Mouse (Mus musculus) layer of hippocampus, adult 8-10 months (tissue): ENCODE results near the gene Olfr615. TPM values are rescaled to one million over a fixed set of nuclear protein-coding genes. Genes with fewer than 3 reads are reported as not detected.
"Not testable (repeated sequence)": the region's sequence is repeated elsewhere in the genome, so short reads cannot be mapped to it uniquely, and the experiment has no call there.

Source experiments
- DNase-seq, 2 experiments: peaks; one replicate each; pipeline ENCODE4 v3.0.0; 2022; ENCODE audit warnings: low spot score in 2 of 2
- microRNA-seq, 2 experiments: library from miRNA; unstranded; fragments of <30 nt; microRNA quantifications; one replicate each; pipeline ENCODE4 v1.2.0; 2022
- total RNA-seq, 4 experiments: library from RNA; stranded (reverse); gene quantifications; 2 replicates each; pipeline ENCODE4 v1.2.4; 2022

The Olfr615 gene
- not detected for total RNA-seq

GRCm38 (mm10) chr7:103555779-103556178 is at the start of gene Olfr615:
Gene Olfr615 (plus strand): TSS chr7:103556079.
- no peak for DNase-seq

DNA sequence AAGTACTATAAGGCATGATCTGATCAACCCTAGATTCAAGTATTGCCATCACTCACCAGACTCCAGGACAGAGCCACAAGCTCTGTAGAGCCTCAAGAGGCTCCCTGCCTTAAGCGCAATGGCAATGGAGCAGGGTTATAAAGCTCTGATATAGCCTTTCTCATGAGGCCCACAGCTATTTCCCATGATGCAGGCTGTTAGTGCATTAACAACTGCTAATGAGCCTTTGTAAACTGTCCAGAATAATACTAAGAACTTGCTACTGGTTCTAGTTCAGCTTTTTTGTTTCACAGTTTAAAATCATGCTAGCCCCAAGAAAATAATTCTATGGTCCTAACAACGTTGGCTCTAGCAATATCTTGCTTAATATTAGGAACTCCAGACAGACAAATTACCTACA is 43.9 kb upstream of the Olfr615 start, which contains the start of gene Olfr610:
Gene Olfr610 (minus strand): TSS at position 101 of the 400 bp plus-strand sequence.
- DNase-seq = no peak

GRCm38 (mm10) chr7:103520746-103521145 is 35.1 kb upstream of the Olfr615 start, which contains the start of gene Olfr611:
Gene Olfr611 (minus strand): TSS chr7:103520846.
- DNase-seq = not testable (repeated sequence)

DNA sequence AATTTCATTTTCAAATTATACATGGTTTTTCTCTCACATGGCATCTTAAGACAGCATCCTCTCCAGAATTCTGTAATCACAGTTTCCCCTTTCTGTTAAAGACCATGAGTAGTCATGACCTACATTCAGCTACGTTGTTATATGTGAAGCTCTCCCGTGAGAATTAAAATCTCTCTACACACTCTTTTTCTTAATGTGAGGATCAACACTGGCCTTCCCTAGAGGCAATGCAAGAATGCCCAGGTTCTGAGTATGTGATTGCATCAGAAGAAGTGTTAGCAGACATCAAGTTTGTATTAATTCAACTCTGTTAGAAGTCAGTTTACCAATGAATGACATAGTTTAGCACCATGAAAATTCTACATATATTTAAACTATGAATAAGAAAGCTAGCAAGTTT is 13.3 kb upstream of the Olfr615 start, which contains the start of gene Olfr612:
Gene Olfr612 (minus strand): TSS at position 101 of the 400 bp plus-strand sequence.
- DNase-seq = not testable (repeated sequence)

- DNase-seq = no peak
Observed at GRCm38 (mm10) chr7:103547774-103548173, 8.1 kb upstream of the Olfr615 start, which contains the start of gene Olfr613. Gene Olfr613 (plus strand): TSS chr7:103548074.

DNA sequence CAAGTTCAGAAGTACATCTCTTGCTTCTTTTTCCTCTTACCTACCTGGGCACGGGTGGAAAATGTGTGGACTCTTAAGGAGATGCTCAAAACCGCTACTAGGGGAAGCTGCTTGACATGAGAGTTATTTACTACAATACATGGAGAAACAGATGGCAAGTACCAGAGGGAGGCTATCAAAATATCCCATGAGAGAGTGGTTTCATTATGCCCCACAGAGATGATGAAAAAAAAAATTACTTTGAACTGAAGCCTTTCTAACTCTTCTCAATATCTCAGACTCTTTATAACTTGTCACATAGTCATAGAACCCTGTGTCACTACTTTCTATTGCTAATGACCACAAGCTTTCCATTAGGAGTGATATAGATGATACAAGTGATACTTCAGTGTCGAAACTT is 13.2 kb downstream of the Olfr615 start, which contains the start of gene Olfr616:
Gene Olfr616 (minus strand): TSS at position 101 of the 400 bp plus-strand sequence.
- DNase-seq = no peak

GRCm38 (mm10) chr7:103572761-103573160 is 16.9 kb downstream of the Olfr615 start, which contains the start of gene Olfr617:
Gene Olfr617 (plus strand): TSS chr7:103573061.
- DNase-seq = no peak

DNA sequence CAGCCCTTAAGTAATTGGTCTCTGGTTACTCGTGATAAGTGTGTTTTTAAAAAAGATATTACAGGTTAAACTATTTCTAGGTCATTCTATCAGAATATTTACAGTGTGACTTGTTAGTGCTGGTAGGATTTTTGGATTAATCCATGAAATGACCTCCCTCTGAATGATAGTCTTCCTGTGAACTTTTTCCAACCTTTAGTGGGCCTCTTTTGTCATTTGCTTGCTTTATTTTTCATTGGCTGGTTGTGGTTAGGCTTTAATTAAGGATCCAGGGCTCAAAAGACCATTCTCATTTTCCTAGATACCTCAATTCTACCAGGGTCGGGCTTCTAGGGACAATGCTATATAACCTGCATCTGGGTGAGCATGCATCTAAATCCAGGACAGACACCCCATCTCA is 33.9 kb downstream of the Olfr615 start, which contains the start of gene Olfr618:
Gene Olfr618 (plus strand): TSS at position 301 of the 400 bp plus-strand sequence.
- no peak for DNase-seq

GRCm38 (mm10) chr7:103600275-103600674 is 44.4 kb downstream of the Olfr615 start, which contains the start of gene Olfr619:
Gene Olfr619 (plus strand): TSS chr7:103600575.
- no peak for DNase-seq

GRCm38 (mm10) chr7:103607425-103607824 is 51.5 kb downstream of the Olfr615 start:
- no peak for DNase-seq

- DNase-seq = no peak
Observed at GRCm38 (mm10) chr7:103612434-103612833, 56.6 kb downstream of the Olfr615 start, which contains the start of gene Olfr620. Gene Olfr620 (minus strand): TSS chr7:103612534.

Small RNA genes lying within 50 kb of the gene (microRNA-seq; reads per million reads assigned to microRNA genes)
- gene Gm26506 = 0 reads per million in 2 experiments

Other genes starting within 250 kb of the Olfr615 start
- gene Olfr597, start 239.8 kb upstream of the Olfr615 start, total RNA-seq = not detected
- not detected for gene Olfr598, start 232.5 kb upstream of the Olfr615 start, total RNA-seq
- not detected for gene Olfr599, start 220.2 kb upstream of the Olfr615 start, total RNA-seq
- gene Olfr600, start 206.4 kb upstream of the Olfr615 start, total RNA-seq = not detected
- not detected for gene Olfr601, start 193.4 kb upstream of the Olfr615 start, total RNA-seq
- gene Olfr603, start 169.9 kb upstream of the Olfr615 start, total RNA-seq = not detected
- gene Usp17lc, start 141.0 kb upstream of the Olfr615 start, total RNA-seq = not detected
- gene Olfr605, start 110.6 kb upstream of the Olfr615 start, total RNA-seq = not detected
- not detected for gene Olfr606, start 107.0 kb upstream of the Olfr615 start, total RNA-seq
- not detected for gene Olfr607, start 91.9 kb upstream of the Olfr615 start, total RNA-seq
- not detected for gene Olfr608, start 86.2 kb upstream of the Olfr615 start, total RNA-seq
- not detected for gene Olfr609, start 58.0 kb upstream of the Olfr615 start, total RNA-seq
- not detected for gene Olfr610, start 44.0 kb upstream of the Olfr615 start, total RNA-seq
- gene Olfr611, start 35.2 kb upstream of the Olfr615 start, total RNA-seq = not detected
- gene Olfr612, start 13.4 kb upstream of the Olfr615 start, total RNA-seq = not detected
- not detected for gene Olfr613, start 8.0 kb upstream of the Olfr615 start, total RNA-seq
- gene Olfr616, start 13.1 kb downstream of the Olfr615 start, total RNA-seq = not detected
- gene Olfr617, start 17.0 kb downstream of the Olfr615 start, total RNA-seq = not detected
- gene Olfr618, start 34.0 kb downstream of the Olfr615 start, total RNA-seq = not detected
- not detected for gene Olfr619, start 44.5 kb downstream of the Olfr615 start, total RNA-seq
- gene Olfr620, start 56.5 kb downstream of the Olfr615 start, total RNA-seq = not detected
- not detected for gene Olfr622, start 86.6 kb downstream of the Olfr615 start, total RNA-seq
- not detected for gene Olfr623, start 107.6 kb downstream of the Olfr615 start, total RNA-seq
- under 1 TPM in 1 of 4 experiments, not detected in 3; 0.06 TPM for gene Olfr624, start 115.1 kb downstream of the Olfr615 start, total RNA-seq
- gene Olfr625-ps1, start 126.6 kb downstream of the Olfr615 start, total RNA-seq = not detected
- not detected for gene Olfr243, start 158.6 kb downstream of the Olfr615 start, total RNA-seq
- gene Olfr628, start 174.3 kb downstream of the Olfr615 start, total RNA-seq = not detected
- not detected for gene Olfr629, start 188.9 kb downstream of the Olfr615 start, total RNA-seq
- gene Olfr630, start 201.3 kb downstream of the Olfr615 start, total RNA-seq = not detected
- not detected for gene Olfr69, start 215.5 kb downstream of the Olfr615 start, total RNA-seq
- not detected for gene Olfr68, start 223.6 kb downstream of the Olfr615 start, total RNA-seq
- gene Olfr67, start 235.7 kb downstream of the Olfr615 start, total RNA-seq = not detected